Mouse (Mus musculus) MEL (cell line): ENCODE data around the gene Tnfaip3. TPM values are rescaled to one million over a fixed set of nuclear protein-coding genes. Genes with fewer than 3 reads are reported as not detected.

Source experiments
- DNase-seq: peaks from one replicate; pipeline ENCODE4 v3.0.0; 2011; ENCODE audit warnings: low read depth, low spot score
- H3K27ac ChIP-seq: 2 replicates; pipeline ENCODE4 v1.5.1; 2012; ENCODE audit warnings: low read depth, mild to moderate bottlenecking, control low read depth, low read length, moderate library complexity; ENCODE audit not compliant: control insufficient read depth
- H3K27me3 ChIP-seq, 2 experiments: fragments of 150-350 bp in 1 of 2; sonication (generic) in 1 of 2; 2 replicates each; pipeline ENCODE4 v1.6.1; 2012; ENCODE audit warnings: low read length in 2 of 2, mild to moderate bottlenecking in 2 of 2, improper control_type of control experiment in 1 of 2, moderate library complexity in 1 of 2; ENCODE audit not compliant: insufficient read depth in 2 of 2, control insufficient read depth in 1 of 2
- H3K36me3 ChIP-seq, 2 experiments: 2 replicates each; pipeline ENCODE4 v1.6.1; 2012 to 2014; ENCODE audit warnings: low read length in 2 of 2, improper control_type of control experiment in 1 of 2, inconsistent platforms in 1 of 2, mild to moderate bottlenecking in 1 of 2; ENCODE audit not compliant: insufficient read depth in 2 of 2, control insufficient read depth in 1 of 2
- H3K4me1 ChIP-seq, 2 experiments: fragments of 150-350 bp in 1 of 2; sonication (generic) in 1 of 2; 2 replicates each; pipeline ENCODE4 v1.6.1; 2012; ENCODE audit warnings: low read length in 2 of 2, improper control_type of control experiment in 1 of 2, mild to moderate bottlenecking in 1 of 2; ENCODE audit not compliant: insufficient read depth in 2 of 2, control insufficient read depth in 1 of 2
- H3K4me3 ChIP-seq, 2 experiments: fragments of 150-350 bp in 1 of 2; sonication (generic) in 1 of 2; 2 replicates each; pipeline ENCODE4 v1.5.1; 2012; ENCODE audit warnings: low read depth in 2 of 2, low read length in 2 of 2, mild to moderate bottlenecking in 2 of 2, moderate library complexity in 2 of 2, control low read depth in 1 of 2, improper control_type of control experiment in 1 of 2; ENCODE audit not compliant: control insufficient read depth in 1 of 2, insufficient read depth in 1 of 2
- H3K79me2 ChIP-seq: 2 replicates; pipeline ENCODE4 v1.6.1; 2012; ENCODE audit warnings: mild to moderate bottlenecking, low read length, moderate library complexity; ENCODE audit not compliant: control insufficient read depth, poor library complexity, insufficient read depth
- H3K9ac ChIP-seq: 2 replicates; pipeline ENCODE4 v1.6.1; 2012; ENCODE audit warnings: low read depth, mild to moderate bottlenecking, control low read depth, low read length, moderate library complexity; ENCODE audit not compliant: control insufficient read depth, poor library complexity, severe bottlenecking
- H3K9me3 ChIP-seq: fragments of 150-350 bp; sonication (generic); replicated peaks from 2 replicates; pipeline ENCODE4 v1.6.1; 2012; ENCODE audit warnings: mild to moderate bottlenecking, low read length, improper control_type of control experiment, moderate library complexity; ENCODE audit not compliant: insufficient read depth
- BHLHE40 ChIP-seq: IDR thresholded peaks from 2 replicates; pipeline ENCODE4 v1.6.1; 2012; ENCODE audit warnings: low read depth, mild to moderate bottlenecking, inconsistent platforms, low read length, improper control_type of control experiment, borderline replicate concordance
- CHD2 ChIP-seq: IDR thresholded peaks from 2 replicates; pipeline ENCODE4 v1.6.1; 2011; ENCODE audit warnings: low read length, improper control_type of control experiment
- CTCF ChIP-seq, 3 experiments: IDR thresholded peaks in 2 of 3; conservative IDR thresholded peaks in 1 of 3; 2 replicates each; pipeline ENCODE4 v1.5.1; 2011 to 2012; ENCODE audit warnings: low read length in 3 of 3, low read depth in 2 of 3, mild to moderate bottlenecking in 2 of 3, improper control_type of control experiment in 1 of 3, inconsistent platforms in 1 of 3, mixed read lengths in 1 of 3, moderate library complexity in 1 of 3; ENCODE audit not compliant: control insufficient read depth in 1 of 3, insufficient read depth in 1 of 3, poor library complexity in 1 of 3, severe bottlenecking in 1 of 3
- E2F4 ChIP-seq: IDR thresholded peaks from 2 replicates; pipeline ENCODE4 v1.6.1; 2011; ENCODE audit warnings: low read depth, low read length, improper control_type of control experiment, borderline replicate concordance
- ELF1 ChIP-seq: IDR thresholded peaks from 2 replicates; pipeline ENCODE4 v1.6.1; 2014; ENCODE audit warnings: low read depth, mild to moderate bottlenecking, inconsistent platforms, low read length, improper control_type of control experiment, moderate library complexity
- EP300 ChIP-seq, 2 experiments: IDR thresholded peaks; 2 replicates each; pipeline ENCODE4 v1.6.1; 2011; ENCODE audit warnings: improper control_type of control experiment in 2 of 2, low read length in 2 of 2, low read depth in 1 of 2, mild to moderate bottlenecking in 1 of 2
- ETS1 ChIP-seq: IDR thresholded peaks from 2 replicates; pipeline ENCODE4 v1.6.1; 2012; ENCODE audit warnings: low read depth, mild to moderate bottlenecking, inconsistent platforms, low read length, improper control_type of control experiment, moderate library complexity
- GATA1 ChIP-seq: IDR thresholded peaks from 2 replicates; pipeline ENCODE4 v1.6.1; 2011; ENCODE audit warnings: low read depth, low read length, improper control_type of control experiment
- HCFC1 ChIP-seq: IDR thresholded peaks from 2 replicates; pipeline ENCODE4 v1.6.1; 2012; ENCODE audit warnings: low read depth, mild to moderate bottlenecking, inconsistent platforms, low read length, improper control_type of control experiment, moderate library complexity
- KAT2A ChIP-seq: conservative IDR thresholded peaks from 2 replicates; pipeline ENCODE4 v1.6.1; 2012; ENCODE audit warnings: low read depth, low read length, improper control_type of control experiment, inconsistent platforms
- MAFK ChIP-seq: IDR thresholded peaks from 2 replicates; pipeline ENCODE4 v1.6.1; 2011; ENCODE audit warnings: low read depth, mild to moderate bottlenecking, low read length, improper control_type of control experiment, borderline replicate concordance
- MAX ChIP-seq: IDR thresholded peaks from 2 replicates; pipeline ENCODE4 v1.6.1; 2011; ENCODE audit warnings: low read length, improper control_type of control experiment
- MYB ChIP-seq: IDR thresholded peaks from 2 replicates; pipeline ENCODE4 v1.6.1; 2011; ENCODE audit warnings: mild to moderate bottlenecking, low read depth, low read length, improper control_type of control experiment
- NELFE ChIP-seq: IDR thresholded peaks from 2 replicates; pipeline ENCODE4 v1.6.1; 2011; ENCODE audit warnings: low read depth, low read length, improper control_type of control experiment
- RAD21 ChIP-seq: IDR thresholded peaks from 2 replicates; pipeline ENCODE4 v1.6.1; 2011; ENCODE audit warnings: mild to moderate bottlenecking, low read depth, low read length, improper control_type of control experiment
- RCOR1 ChIP-seq: IDR thresholded peaks from 2 replicates; pipeline ENCODE4 v1.6.1; 2012; ENCODE audit warnings: low read depth, mild to moderate bottlenecking, inconsistent platforms, low read length, improper control_type of control experiment
- SIN3A ChIP-seq: IDR thresholded peaks from 2 replicates; pipeline ENCODE4 v1.6.1; 2012; ENCODE audit warnings: low read length, improper control_type of control experiment, inconsistent platforms
- SMC3 ChIP-seq: IDR thresholded peaks from 2 replicates; pipeline ENCODE4 v1.6.1; 2011; ENCODE audit warnings: low read depth, low read length, improper control_type of control experiment
- TAL1 ChIP-seq: IDR thresholded peaks from 2 replicates; pipeline ENCODE4 v1.6.1; 2012; ENCODE audit warnings: mild to moderate bottlenecking, inconsistent platforms, low read length, moderate library complexity, mixed read lengths
- TBP ChIP-seq: IDR thresholded peaks from 2 replicates; pipeline ENCODE4 v1.8.0; 2011; ENCODE audit warnings: low read depth, low read length, improper control_type of control experiment
- TCF12 ChIP-seq: IDR thresholded peaks from 2 replicates; pipeline ENCODE4 v1.6.1; 2014; ENCODE audit warnings: low read depth, mild to moderate bottlenecking, inconsistent platforms, low read length, improper control_type of control experiment, moderate library complexity
- UBTF ChIP-seq: IDR thresholded peaks from 2 replicates; pipeline ENCODE4 v1.6.1; 2012; ENCODE audit warnings: low read depth, mild to moderate bottlenecking, inconsistent platforms, low read length, improper control_type of control experiment, moderate library complexity, borderline replicate concordance; ENCODE audit not compliant: insufficient read depth
- USF1 ChIP-seq: IDR thresholded peaks from 2 replicates; pipeline ENCODE4 v1.6.1; 2014; ENCODE audit warnings: low read depth, mild to moderate bottlenecking, inconsistent platforms, low read length, improper control_type of control experiment, moderate library complexity
- USF2 ChIP-seq, 2 experiments: IDR thresholded peaks; 2 replicates each; pipeline ENCODE4 v1.6.1; 2011 to 2012; ENCODE audit warnings: improper control_type of control experiment in 2 of 2, low read length in 2 of 2, borderline replicate concordance in 1 of 2, inconsistent platforms in 1 of 2, low read depth in 1 of 2, mild to moderate bottlenecking in 1 of 2; ENCODE audit not compliant: insufficient read depth in 1 of 2
- ZC3H11A ChIP-seq: IDR thresholded peaks from 2 replicates; pipeline ENCODE4 v1.6.1; 2012; ENCODE audit warnings: low read depth, mild to moderate bottlenecking, inconsistent platforms, low read length, improper control_type of control experiment
- ZKSCAN1 ChIP-seq: IDR thresholded peaks from 2 replicates; pipeline ENCODE4 v1.6.1; 2012; ENCODE audit warnings: low read depth, mild to moderate bottlenecking, inconsistent platforms, low read length, improper control_type of control experiment, moderate library complexity
- ZMIZ1 ChIP-seq: IDR thresholded peaks from 2 replicates; pipeline ENCODE4 v1.6.1; 2012; ENCODE audit warnings: low read depth, mild to moderate bottlenecking, inconsistent platforms, low read length, improper control_type of control experiment, moderate library complexity
- ZNF384 ChIP-seq: IDR thresholded peaks from 2 replicates; pipeline ENCODE4 v1.6.1; 2012; ENCODE audit warnings: low read depth, mild to moderate bottlenecking, inconsistent platforms, low read length, improper control_type of control experiment
- polyA plus RNA-seq, 2 experiments: library from polyadenylated mRNA; stranded (reverse) in 1 of 2; unstranded in 1 of 2; fragments of >175 nt in 1 of 2; fragments of >200 nt in 1 of 2; gene quantifications; 2 replicates each; pipeline versions ENCODE4 v1.2.1 to v1.2.4; 2012; ENCODE audit warnings: low replicate concordance in 2 of 2, low read depth in 1 of 2; ENCODE audit not compliant: insufficient read length in 2 of 2, insufficient read depth in 1 of 2, missing spikeins in 1 of 2
- total RNA-seq: library from RNA; depleted of rRNA; stranded (reverse); fragments of 300-350 nt; gene quantifications from 2 replicates; pipeline ENCODE4 v1.2.3, GENCODE M21; 2012

The Tnfaip3 gene
- total and polyA plus RNA-seq, 3 experiments: 0.38 to 0.54 TPM; not detected in 1

DNA sequence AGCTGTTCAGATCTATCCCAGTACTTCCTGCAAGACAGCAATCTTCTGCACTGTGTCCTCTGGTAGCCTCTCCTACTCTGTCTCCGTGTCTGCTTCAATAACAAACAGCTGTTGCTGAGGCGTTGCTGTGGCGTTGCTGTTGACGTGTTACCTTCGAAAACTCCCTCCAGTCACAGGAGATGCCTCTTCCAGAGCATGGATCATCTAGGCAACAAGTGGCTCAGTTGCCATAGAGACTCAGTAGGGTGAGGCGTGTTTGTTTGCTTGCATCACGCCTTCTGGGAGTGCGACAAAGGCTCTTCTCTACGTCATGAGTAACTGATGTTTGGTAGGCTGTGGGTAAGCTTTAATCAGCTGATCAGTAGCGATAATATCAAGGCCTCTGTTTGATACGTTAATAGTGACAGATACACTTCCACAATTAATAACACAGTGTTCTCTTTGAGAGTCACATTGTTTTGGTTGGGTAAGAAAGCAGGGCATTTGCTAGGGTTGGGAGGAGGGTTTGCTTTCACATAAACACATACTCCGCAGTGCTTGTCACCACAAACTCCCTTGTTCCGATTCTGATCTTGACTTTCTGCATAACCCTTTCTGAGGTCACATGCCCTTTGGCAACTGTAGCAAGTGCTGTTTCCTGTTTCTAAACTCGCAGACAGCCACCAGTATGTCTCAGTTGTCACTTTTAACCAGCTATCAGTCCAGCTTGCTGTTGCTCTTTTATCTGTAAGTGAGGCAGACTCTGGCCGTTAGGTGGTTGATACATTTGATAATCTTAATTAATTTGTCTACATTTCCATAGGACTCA is 46.8 kb upstream of the Tnfaip3 start:
- H3K27ac ChIP-seq: peak overlapping the region; percentile 74
- DNase-seq: peak; percentile 82
- H3K4me3 ChIP-seq: peak overlapping the region; percentile 43 to 47
- H3K36me3 ChIP-seq: peaks cover 0 to 41% of the 10 kb centered on the region in 2 experiments; a peak in 2 of 4 replicates
- no peak for TF ChIP-seq UBTF
- TF ChIP-seq GATA1: peak; percentile 62; the same call in 1 of the 2 replicates
- TF ChIP-seq SIN3A: no peak; the same call in 1 of the 2 replicates
- no peak for TF ChIP-seq MAFK
- peak; percentile 33; the same call in 1 of the 2 replicates for TF ChIP-seq TBP
- TF ChIP-seq ETS1: peak; percentile 87
- TF ChIP-seq RAD21: no peak
- TF ChIP-seq ZKSCAN1: no peak
- TF ChIP-seq USF1: peak; percentile 90
- 0 out of 4 replicates have a peak, but pooled peaks of 1 of the 2 experiments have one; percentile 45 for TF ChIP-seq USF2 (IDR thresholded peaks at IDR 0.05; ENCODE audit: borderline replicate concordance in 1 of 2, insufficient read depth in 1 of 2, low read depth in 1 of 2, low read length in 2 of 2)
- no peak for TF ChIP-seq ZNF384
- TF ChIP-seq E2F4: no peak
- TF ChIP-seq ZMIZ1: no peak
- TF ChIP-seq RCOR1: peak; percentile 57; the same call in 1 of the 2 replicates
- TF ChIP-seq CTCF (IDR thresholded peaks at IDR 0.05 in 2 of 3, conservative IDR thresholded peaks at IDR 0.05 in 1 of 3; ENCODE audit: control insufficient read depth in 1 of 3, insufficient read depth in 1 of 3, low read depth in 2 of 3, low read length in 3 of 3, poor library complexity in 1 of 3, severe bottlenecking in 1 of 3): no peak
- no peak for TF ChIP-seq ZC3H11A
- no peak for TF ChIP-seq KAT2A
- peak in 1 of 2 experiments; percentile 90 for TF ChIP-seq EP300 (IDR thresholded peaks at IDR 0.05; ENCODE audit: low read depth in 1 of 2, low read length in 2 of 2)
- no peak for TF ChIP-seq CHD2
- TF ChIP-seq TCF12: peak; percentile 88
- TF ChIP-seq HCFC1: peak; percentile 48
- no peak for TF ChIP-seq SMC3
- TF ChIP-seq MAX: peak; percentile 62
- no peak for TF ChIP-seq TAL1
- TF ChIP-seq NELFE: no peak
- TF ChIP-seq BHLHE40: peak; percentile 65; the same call in 1 of the 2 replicates
- peak; percentile 51; the same call in 1 of the 2 replicates for TF ChIP-seq ELF1
- peak; percentile 86 for TF ChIP-seq MYB
- TF ChIP-seq, all 39 proteins: peak for 13
- no peaks in the 10 kb centered on the region; the same call in 1 of the 2 replicates for H3K79me2 ChIP-seq
- H3K27me3 ChIP-seq: no peaks in the 10 kb centered on the region
- H3K9me3 ChIP-seq: no peaks in the 10 kb centered on the region
- peaks cover 23 to 26% of the 10 kb centered on the region in 2 experiments for H3K4me1 ChIP-seq
- peak overlapping the region; percentile 49 for H3K9ac ChIP-seq
